ENCODE assay signal across 19 mouse cellular contexts in genomic region chr2:91683919-91684318, GRCm38 (mm10). TPM values are rescaled to one million over a fixed set of nuclear protein-coding genes. Genes with fewer than 3 reads are reported as not detected.
DNase-seq lines count a peak whose midpoint lies in the region; ATAC-seq and TF ChIP-seq lines count a peak whose summit lies in the region.
"Had no signal": no experiment of that assay in that cellular context is flagged by ENCODE, and none has a peak within 500 bp of the region (broad histone marks: within the 10 kb centered on the region; RNA-seq: fewer than 3 reads in every experiment).

No protein-coding gene starts in this region.

- 83% methylated on average over 8 of the region's 8 CpGs for WGBS in forebrain, embryonic 11.5 days
- 77% methylated on average over 8 of the region's 8 CpGs for WGBS in forebrain, embryonic 14.5 days

- TF ChIP-seq CTCF in cortical plate, adult 2 months (IDR thresholded peaks at IDR 0.05; ENCODE audit: extremely low read depth, insufficient read depth, low read length) = no peak

- H3K27ac ChIP-seq in cortical plate, adult 2 months (ENCODE audit: insufficient read depth, low read length) = peak overlapping the region; percentile 24; the same call in 1 of the 2 replicates
- H3K27ac ChIP-seq in forebrain, embryonic 11.5 days (ENCODE audit: low read depth, low read length) = no peak overlapping the region
- no peak overlapping the region for H3K27ac ChIP-seq in forebrain, embryonic 14.5 days (ENCODE audit: low read depth, low read length)
- H3K27ac ChIP-seq: forebrain, embryonic 13.5 days; hindbrain, embryonic 15.5 days; midbrain, embryonic 13.5 days; neural tube, embryonic 13.5 days had no signal

- H3K9me3 ChIP-seq in forebrain, embryonic 11.5 days (ENCODE audit: control insufficient read depth, low read length) = no peaks in the 10 kb centered on the region
- H3K9me3 ChIP-seq in forebrain, embryonic 14.5 days (replicated peaks; ENCODE audit: control insufficient read depth, low read length) = no peaks in the 10 kb centered on the region
- H3K9me3 ChIP-seq: forebrain, embryonic 13.5 days; hindbrain, embryonic 15.5 days; midbrain, embryonic 13.5 days; neural tube, embryonic 13.5 days had no signal

- no peak overlapping the region for H3K9ac ChIP-seq in forebrain, embryonic 11.5 days (ENCODE audit: low read length)
- no peak overlapping the region for H3K9ac ChIP-seq in forebrain, embryonic 14.5 days (ENCODE audit: low read length)
- H3K9ac ChIP-seq: forebrain, embryonic 13.5 days; hindbrain, embryonic 15.5 days; liver, postnatal 0 days; midbrain, embryonic 13.5 days; neural tube, embryonic 13.5 days had no signal

- no peaks in the 10 kb centered on the region for H3K4me1 ChIP-seq in cortical plate, adult 2 months (ENCODE audit: control insufficient read depth, insufficient read depth, low read length)
- no peaks in the 10 kb centered on the region for H3K4me1 ChIP-seq in forebrain, embryonic 11.5 days (replicated peaks; ENCODE audit: control insufficient read depth, insufficient read depth, low read length)
- H3K4me1 ChIP-seq in forebrain, embryonic 14.5 days (ENCODE audit: control insufficient read depth, insufficient read depth, low read length) = no peaks in the 10 kb centered on the region
- H3K4me1 ChIP-seq: forebrain, embryonic 13.5 days; hindbrain, embryonic 15.5 days; midbrain, embryonic 13.5 days; neural tube, embryonic 13.5 days had no signal

- TF ChIP-seq POLR2A in cortical plate, adult 2 months (IDR thresholded peaks at IDR 0.05; ENCODE audit: extremely low read depth, insufficient read depth, low read length) = no peak

- peak; percentile 58; the same call in 1 of the 2 replicates for ATAC-seq in cerebellum, adult (ENCODE audit: insufficient number of reproducible peaks, low FRiP score, low TSS enrichment)
- no peak for ATAC-seq in forebrain, embryonic 11.5 days (replicated peaks; ENCODE audit: low FRiP score)
- ATAC-seq in forebrain, embryonic 14.5 days = no peak
- ATAC-seq: forebrain, embryonic 13.5 days; liver, postnatal 0 days; midbrain, embryonic 13.5 days had no signal

- H3K4me2 ChIP-seq in forebrain, embryonic 11.5 days (ENCODE audit: low read depth, low read length, severe bottlenecking) = no peak overlapping the region
- no peak overlapping the region for H3K4me2 ChIP-seq in forebrain, embryonic 14.5 days (ENCODE audit: low read length)
- H3K4me2 ChIP-seq: forebrain, embryonic 13.5 days; hindbrain, embryonic 15.5 days; midbrain, embryonic 13.5 days; neural tube, embryonic 13.5 days had no signal

- DNase-seq in cerebellum, postnatal 4 days (ENCODE audit: low spot score in 2 of 2) = no peak
- peak; percentile 84 for DNase-seq in heart, adult 11 months
- no peak for DNase-seq in heart, adult 18-20 months
- DNase-seq in lung, postnatal 14 days = peak; percentile 22
- DNase-seq in forebrain, embryonic 11.5 days (ENCODE audit: low spot score) = no peak
- DNase-seq in forebrain, embryonic 14.5 days (ENCODE audit: low spot score) = no peak
- DNase-seq: adrenal gland, adult 2 months; heart, postnatal 36 days; kidney, adult 11 months; layer of hippocampus, postnatal 36 days; liver; liver, postnatal 0 days; thymus, adult 2 months had no signal

- no peaks in the 10 kb centered on the region for H3K27me3 ChIP-seq in forebrain, embryonic 11.5 days (ENCODE audit: control insufficient read depth, insufficient read depth, low read length)
- H3K27me3 ChIP-seq in forebrain, embryonic 14.5 days (replicated peaks; ENCODE audit: control insufficient read depth, insufficient read depth, low read length) = no peaks in the 10 kb centered on the region
- H3K27me3 ChIP-seq: forebrain, embryonic 13.5 days; hindbrain, embryonic 15.5 days; midbrain, embryonic 13.5 days; neural tube, embryonic 13.5 days had no signal

- H3K4me3 ChIP-seq in cortical plate, adult 2 months (ENCODE audit: insufficient read depth, low read length) = no peak overlapping the region
- no peak overlapping the region for H3K4me3 ChIP-seq in forebrain, embryonic 11.5 days (ENCODE audit: low read depth, low read length)
- H3K4me3 ChIP-seq in forebrain, embryonic 14.5 days (ENCODE audit: low read depth, low read length) = no peak overlapping the region
- H3K4me3 ChIP-seq: forebrain, embryonic 13.5 days; hindbrain, embryonic 15.5 days; midbrain, embryonic 13.5 days; neural tube, embryonic 13.5 days had no signal

- no peaks in the 10 kb centered on the region for H3K36me3 ChIP-seq in forebrain, embryonic 11.5 days (ENCODE audit: control insufficient read depth, insufficient read depth, low read length)
- H3K36me3 ChIP-seq in forebrain, embryonic 14.5 days (ENCODE audit: control insufficient read depth, insufficient read depth, low read length) = peaks cover 70% of the 10 kb centered on the region

RNA-seq across cellular contexts. Expression of gene Atg13, which starts 26.5 kb away (rescaled TPM):
- 10 to 100 TPM; 49.7 to 53.9 TPM for total RNA-seq in heart, adult 18-20 months (2021)
- 124 and 132 TPM in 2 replicates for polyA plus RNA-seq in cortical plate, adult 2 months (2012; rRNA removed)
- 25.2 and 25.9 TPM in 2 replicates for polyA plus RNA-seq in forebrain, embryonic 11.5 days (2014; fragmentation: Nextera tagmentation; extraction: Ambion mirVana)
- 40.4 and 43.3 TPM in 2 replicates for polyA plus RNA-seq in forebrain, embryonic 14.5 days (2014; fragmentation: Nextera tagmentation; extraction: Ambion mirVana)

RNA-seq across cellular contexts. Expression of gene Harbi1, which starts 26.7 kb away (rescaled TPM):
- 1 to 10 TPM; 8.0 to 8.4 TPM for total RNA-seq in heart, adult 18-20 months (2021)
- 3.4 and 4.6 TPM in 2 replicates for polyA plus RNA-seq in cortical plate, adult 2 months (2012; rRNA removed)
- polyA plus RNA-seq in forebrain, embryonic 11.5 days (2014; fragmentation: Nextera tagmentation; extraction: Ambion mirVana) = 18.2 and 20.2 TPM in 2 replicates
- 11.8 and 13.5 TPM in 2 replicates for polyA plus RNA-seq in forebrain, embryonic 14.5 days (2014; fragmentation: Nextera tagmentation; extraction: Ambion mirVana)

RNA-seq across cellular contexts. Expression of gene Arhgap1, which starts 34.3 kb away (rescaled TPM):
- 10 to 100 TPM; 22.1 to 26.5 TPM for total RNA-seq in heart, adult 18-20 months (2021)
- polyA plus RNA-seq in cortical plate, adult 2 months (2012; rRNA removed) = 68.9 and 72.1 TPM in 2 replicates
- 70.7 and 79.1 TPM in 2 replicates for polyA plus RNA-seq in forebrain, embryonic 11.5 days (2014; fragmentation: Nextera tagmentation; extraction: Ambion mirVana)
- 87.9 and 89.6 TPM in 2 replicates for polyA plus RNA-seq in forebrain, embryonic 14.5 days (2014; fragmentation: Nextera tagmentation; extraction: Ambion mirVana)

RNA-seq across cellular contexts. Expression of gene Zfp408, which starts 34.3 kb away (rescaled TPM):
- total RNA-seq in heart, adult 18-20 months (2021) = 1 to 10 TPM; 3.6 to 4.6 TPM
- 13.5 and 13.8 TPM in 2 replicates for polyA plus RNA-seq in cortical plate, adult 2 months (2012; rRNA removed)
- polyA plus RNA-seq in forebrain, embryonic 11.5 days (2014; fragmentation: Nextera tagmentation; extraction: Ambion mirVana) = 8.4 and 9.8 TPM in 2 replicates
- 5.2 and 7.5 TPM in 2 replicates for polyA plus RNA-seq in forebrain, embryonic 14.5 days (2014; fragmentation: Nextera tagmentation; extraction: Ambion mirVana)

RNA-seq across cellular contexts. Expression of gene Ambra1, which starts 46.0 kb away (rescaled TPM):
- total RNA-seq in heart, adult 18-20 months (2021) = 10 to 100 TPM; 14.5 to 16.6 TPM
- polyA plus RNA-seq in cortical plate, adult 2 months (2012; rRNA removed) = 33.4 and 34.4 TPM in 2 replicates
- polyA plus RNA-seq in forebrain, embryonic 11.5 days (2014; fragmentation: Nextera tagmentation; extraction: Ambion mirVana) = 19.9 and 20.1 TPM in 2 replicates
- 14.8 and 19.3 TPM in 2 replicates for polyA plus RNA-seq in forebrain, embryonic 14.5 days (2014; fragmentation: Nextera tagmentation; extraction: Ambion mirVana)

Comparison
In these comparisons a context has a peak if more than half of its experiments do, and no peak if none do; other contexts are left out.
1. DNase-seq: peak in heart, adult 11 months (single experiment) and lung, postnatal 14 days (single experiment); none in cerebellum, postnatal 4 days (0 of 2), heart, adult 18-20 months (0 of 2), forebrain, embryonic 11.5 days (single experiment) and forebrain, embryonic 14.5 days (single experiment).